Mouse (Mus musculus) neural tube, embryonic 12.5 days (tissue): ENCODE results near the gene Gnpat. TPM values are rescaled to one million over a fixed set of nuclear protein-coding genes. Genes with fewer than 3 reads are reported as not detected.

Experiments
- ATAC-seq: fragments of 200-750 bp; cut with Nextera tagmentation; 2 replicates; pipeline ENCODE4 v1.8.0; 2017; ENCODE audit warnings: low read depth, mild to moderate bottlenecking, moderate TSS enrichment, moderate library complexity; ENCODE audit not compliant: low FRiP score
- H3K27ac ChIP-seq: fragments of 300-500 bp; sonication (generic); 2 replicates; pipeline ENCODE4 v1.5.1; 2016
- H3K27me3 ChIP-seq: fragments of 300-500 bp; sonication (generic); replicated peaks from 2 replicates; pipeline ENCODE4 v1.6.1; 2016; ENCODE audit warnings: mild to moderate bottlenecking
- H3K36me3 ChIP-seq: fragments of 300-500 bp; sonication (generic); 2 replicates; pipeline ENCODE4 v1.6.1; 2016; ENCODE audit warnings: mild to moderate bottlenecking
- H3K4me1 ChIP-seq: fragments of 300-500 bp; sonication (generic); 2 replicates; pipeline ENCODE4 v1.6.1; 2016
- H3K4me2 ChIP-seq: fragments of 300-500 bp; sonication (generic); replicated peaks from 2 replicates; pipeline ENCODE4 v1.6.1; 2016; ENCODE audit warnings: mild to moderate bottlenecking
- H3K4me3 ChIP-seq: fragments of 300-500 bp; sonication (generic); 2 replicates; pipeline ENCODE4 v1.5.1; 2016
- H3K9ac ChIP-seq: fragments of 300-500 bp; sonication (generic); 2 replicates; pipeline ENCODE4 v1.6.1; 2016; ENCODE audit warnings: mild to moderate bottlenecking
- H3K9me3 ChIP-seq: fragments of 300-500 bp; sonication (generic); 2 replicates; pipeline ENCODE4 v1.6.1; 2016; ENCODE audit warnings: mild to moderate bottlenecking
- WGBS: fragments of 180-500 bp; shearing (Covaris S2); methylation state at CpG from one replicate; pipeline ENCODE4 v1.1.7; 2016; 5-methylcytosine and 5-hydroxymethylcytosine counted together
- polyA plus RNA-seq: library from polyadenylated mRNA; unstranded; fragments of >200 nt; fragmentation: Nextera tagmentation; extraction: Ambion mirVana; gene quantifications from 2 replicates; pipeline ENCODE4 v1.2.1, GENCODE M21; 2016

The Gnpat gene
- polyA plus RNA-seq: 111 and 113 TPM in 2 replicates

DNA sequence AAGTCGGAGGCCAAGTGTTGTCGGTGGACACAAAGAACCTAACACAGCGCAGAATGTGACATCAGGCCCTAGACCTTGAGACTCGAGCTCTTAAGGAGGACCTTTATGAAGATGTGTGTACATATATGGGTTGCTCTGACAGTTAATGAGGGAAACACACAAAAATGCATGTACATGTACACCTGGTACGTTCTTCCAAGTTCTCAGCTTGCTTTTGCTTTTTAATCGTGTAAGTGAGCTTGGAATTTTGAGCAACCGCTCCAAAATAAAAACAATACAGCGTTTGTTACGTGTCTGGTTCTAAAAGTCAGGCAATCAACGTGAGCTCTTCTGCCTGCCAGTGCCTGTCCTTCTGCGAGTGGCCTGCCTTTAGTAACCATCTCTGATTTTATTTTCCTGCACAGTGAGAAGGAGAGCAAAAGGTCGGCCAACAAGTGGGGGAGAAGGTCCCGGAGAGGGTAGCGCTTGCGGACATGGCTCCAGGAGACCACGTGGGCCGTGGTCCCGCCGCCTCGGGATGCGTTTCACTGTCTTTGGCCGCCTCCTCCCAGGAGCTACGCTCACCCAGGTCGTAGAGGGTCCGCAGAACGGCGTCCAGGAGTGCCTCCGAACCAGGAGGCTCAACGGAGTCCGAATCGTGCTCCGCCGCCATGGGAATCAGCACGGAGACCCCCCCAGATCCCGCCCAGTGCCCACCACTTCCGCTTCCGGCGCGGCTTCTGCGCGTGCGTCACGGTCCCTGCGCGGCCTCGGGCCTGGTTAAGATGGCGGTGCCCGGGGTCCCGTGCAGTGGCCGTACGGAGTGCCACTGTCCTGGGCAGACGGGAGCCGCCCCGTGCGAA, at the start of gene Gnpat, which contains the start of gene 2810004N23Rik:
Gene Gnpat (plus strand): TSS at position 713 of the 842 bp plus-strand sequence.
Gene 2810004N23Rik (minus strand): TSS at position 800 of the 842 bp plus-strand sequence.
- Histone ChIP-seq H3K36me3 (peaks cover 33% of the 10 kb centered on the region), H3K27ac (peak within 1 kb of the TSS; percentile 70), H3K4me2 (peak within 1 kb of the TSS; percentile 79), H3K9me3 (no peaks in the 10 kb centered on the region), H3K4me1 (peaks cover 9% of the 10 kb centered on the region), H3K9ac (peak within 1 kb of the TSS; percentile 96), H3K4me3 (peak within 1 kb of the TSS; percentile 95), H3K27me3 (no peaks in the 10 kb centered on the region)
- 2% methylated on average over 55 of the region's 55 CpGs for WGBS
- peak; percentile 98 for ATAC-seq

DNA sequence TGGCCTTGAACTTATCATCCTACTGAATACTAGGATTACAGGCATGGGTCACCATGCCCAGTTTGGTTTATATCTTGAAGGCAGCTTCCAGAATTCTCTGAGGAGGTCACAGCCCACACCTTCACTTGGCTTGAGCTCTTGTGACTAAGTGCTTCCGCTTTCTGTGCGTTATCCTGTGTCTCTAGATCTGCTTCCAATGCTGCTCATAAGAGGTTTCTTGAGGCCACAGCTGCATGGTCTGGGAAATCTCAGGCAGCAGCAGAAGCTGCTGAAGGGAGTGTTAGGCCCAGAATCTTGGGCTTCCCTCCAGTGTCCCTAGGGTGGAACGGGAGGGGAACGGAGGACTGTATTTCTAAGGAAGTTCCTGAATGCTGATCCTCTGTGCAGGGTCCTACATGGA, 49.5 kb upstream of the Gnpat start:
- WGBS: 97% methylated on average over 4 of the region's 4 CpGs
- Histone ChIP-seq H3K36me3 (peaks cover 25% of the 10 kb centered on the region), H3K27me3 (no peaks in the 10 kb centered on the region; the same call in 1 of the 2 replicates), H3K4me3 (no peak overlapping the region), H3K9ac (no peak overlapping the region), H3K9me3 (peaks cover 3% of the 10 kb centered on the region; the same call in 1 of the 2 replicates), H3K4me2 (no peak overlapping the region), H3K27ac (no peak overlapping the region), H3K4me1 (peaks cover 14% of the 10 kb centered on the region)
- no peak for ATAC-seq

- Histone ChIP-seq H3K4me2 (no peak overlapping the region), H3K27me3 (no peaks in the 10 kb centered on the region; the same call in 1 of the 2 replicates), H3K36me3 (peaks cover 41% of the 10 kb centered on the region), H3K27ac (no peak overlapping the region), H3K4me3 (no peak overlapping the region), H3K9ac (no peak overlapping the region), H3K4me1 (peaks cover 5% of the 10 kb centered on the region), H3K9me3 (peaks cover 3% of the 10 kb centered on the region; the same call in 1 of the 2 replicates)
- ATAC-seq: no peak
- 91% methylated on average over 12 of the region's 12 CpGs for WGBS
Measured at GRCm38 (mm10) chr8:124815870-124816269, 47.0 kb upstream of the Gnpat start.

DNA sequence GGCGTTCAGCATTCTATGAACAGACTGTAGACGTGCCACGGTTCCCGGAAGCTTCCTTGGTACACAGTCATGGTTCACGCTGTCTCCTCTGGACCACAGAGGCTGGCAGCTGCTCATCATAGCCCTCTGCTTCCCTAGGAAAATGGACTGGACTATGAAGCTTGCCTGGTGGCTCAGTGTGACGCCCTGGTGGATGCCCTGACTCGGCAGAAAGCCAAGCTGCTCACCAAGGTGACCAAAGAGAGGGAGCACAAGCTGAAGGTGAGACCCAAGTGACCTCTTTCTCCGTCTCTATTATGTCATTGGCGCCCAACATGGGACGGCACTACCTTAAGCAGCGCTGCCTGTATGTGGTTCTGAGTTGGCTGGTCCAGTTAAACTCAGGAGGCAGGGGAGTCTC, 46.0 kb upstream of the Gnpat start:
- Histone ChIP-seq H3K27ac (no peak overlapping the region), H3K4me3 (no peak overlapping the region), H3K27me3 (no peaks in the 10 kb centered on the region; the same call in 1 of the 2 replicates), H3K36me3 (peaks cover 44% of the 10 kb centered on the region), H3K9ac (no peak overlapping the region), H3K4me2 (no peak overlapping the region), H3K9me3 (peaks cover 3% of the 10 kb centered on the region; the same call in 1 of the 2 replicates), H3K4me1 (no peaks in the 10 kb centered on the region)
- ATAC-seq: no peak
- 92% methylated on average over 11 of the region's 11 CpGs for WGBS

DNA sequence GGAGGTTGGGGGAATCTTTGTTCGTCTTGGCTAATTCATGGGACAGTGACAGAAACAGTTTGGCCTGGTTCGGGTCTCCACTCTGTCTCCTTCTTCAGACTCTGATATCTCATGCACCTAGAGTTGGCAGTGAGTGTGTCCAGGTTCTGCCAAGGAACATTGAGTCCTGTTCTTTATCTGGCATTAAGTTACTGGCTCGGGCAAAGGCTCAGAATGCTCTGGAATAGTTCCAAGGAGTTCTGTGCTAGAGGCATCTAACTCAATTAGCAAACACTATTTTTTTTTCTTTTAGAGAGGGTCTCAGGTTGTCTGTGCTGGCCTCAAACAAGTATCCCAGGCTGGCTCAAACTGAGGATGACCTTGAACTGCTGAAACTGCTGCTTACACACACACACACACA, 45.5 kb upstream of the Gnpat start:
- H3K4me3 ChIP-seq: no peak overlapping the region
- peaks cover 44% of the 10 kb centered on the region for H3K36me3 ChIP-seq
- no peak overlapping the region for H3K27ac ChIP-seq
- peaks cover 3% of the 10 kb centered on the region; the same call in 1 of the 2 replicates for H3K9me3 ChIP-seq
- ATAC-seq: no peak
- H3K4me2 ChIP-seq: no peak overlapping the region
- no peaks in the 10 kb centered on the region for H3K4me1 ChIP-seq
- H3K9ac ChIP-seq: no peak overlapping the region
- 90% methylated on average over 3 of the region's 3 CpGs for WGBS
- no peaks in the 10 kb centered on the region; the same call in 1 of the 2 replicates for H3K27me3 ChIP-seq

GRCm38 (mm10) chr8:124819612-124820115, 43.2 kb upstream of the Gnpat start:
- ATAC-seq: no peak
- Histone ChIP-seq H3K9ac (no peak overlapping the region), H3K27ac (no peak overlapping the region), H3K9me3 (peaks cover 3% of the 10 kb centered on the region; the same call in 1 of the 2 replicates), H3K4me3 (no peak overlapping the region), H3K27me3 (peaks cover 2% of the 10 kb centered on the region; the same call in 1 of the 2 replicates), H3K4me1 (no peaks in the 10 kb centered on the region), H3K4me2 (no peak overlapping the region), H3K36me3 (peaks cover 62% of the 10 kb centered on the region)
- 77% methylated on average over 6 of the region's 6 CpGs for WGBS

- 80% methylated on average over 11 of the region's 11 CpGs for WGBS
- Histone ChIP-seq H3K9ac (no peak overlapping the region), H3K27ac (no peak overlapping the region), H3K4me3 (no peak overlapping the region), H3K9me3 (peaks cover 3% of the 10 kb centered on the region; the same call in 1 of the 2 replicates), H3K27me3 (peaks cover 5% of the 10 kb centered on the region; the same call in 1 of the 2 replicates), H3K36me3 (peaks cover 67% of the 10 kb centered on the region), H3K4me2 (no peak overlapping the region), H3K4me1 (no peaks in the 10 kb centered on the region)
- ATAC-seq: no peak
Measured at GRCm38 (mm10) chr8:124820125-124820524, 42.7 kb upstream of the Gnpat start.

DNA sequence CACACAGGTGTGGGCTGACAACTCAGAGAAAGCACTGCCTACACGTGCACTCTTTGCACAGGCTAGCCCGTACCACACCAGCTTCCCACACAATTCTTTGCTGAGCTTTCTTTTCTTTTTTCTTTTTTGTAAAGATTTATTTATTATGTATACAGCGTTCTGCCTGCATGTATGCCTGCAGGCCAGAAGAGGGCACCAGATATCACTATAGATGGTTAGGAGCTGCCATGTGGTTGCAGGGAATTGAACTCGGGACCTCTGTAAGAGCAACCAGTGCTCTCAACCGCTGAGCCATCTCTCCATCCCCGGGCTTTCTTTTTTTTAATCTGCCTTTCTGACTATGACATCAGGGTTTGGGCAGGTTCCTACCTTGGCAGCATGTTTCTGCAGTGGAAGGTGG, 39.3 kb upstream of the Gnpat start:
- no peaks in the 10 kb centered on the region for H3K9me3 ChIP-seq
- no peak overlapping the region for H3K9ac ChIP-seq
- WGBS: 79% methylated on average over 6 of the region's 6 CpGs
- peaks cover 45% of the 10 kb centered on the region for H3K36me3 ChIP-seq
- H3K4me1 ChIP-seq: no peaks in the 10 kb centered on the region
- no peak overlapping the region for H3K4me2 ChIP-seq
- H3K4me3 ChIP-seq: no peak overlapping the region
- ATAC-seq: no peak
- no peak overlapping the region for H3K27ac ChIP-seq
- H3K27me3 ChIP-seq: peaks cover 5% of the 10 kb centered on the region; the same call in 1 of the 2 replicates

GRCm38 (mm10) chr8:124826658-124827057, 36.2 kb upstream of the Gnpat start:
- Histone ChIP-seq H3K9me3 (no peaks in the 10 kb centered on the region), H3K4me2 (no peak overlapping the region), H3K4me3 (no peak overlapping the region), H3K36me3 (peaks cover 40% of the 10 kb centered on the region), H3K27me3 (peaks cover 8% of the 10 kb centered on the region; the same call in 1 of the 2 replicates), H3K9ac (no peak overlapping the region), H3K4me1 (no peaks in the 10 kb centered on the region), H3K27ac (no peak overlapping the region)
- 32% methylated on average over 7 of the region's 7 CpGs for WGBS
- no peak for ATAC-seq

DNA sequence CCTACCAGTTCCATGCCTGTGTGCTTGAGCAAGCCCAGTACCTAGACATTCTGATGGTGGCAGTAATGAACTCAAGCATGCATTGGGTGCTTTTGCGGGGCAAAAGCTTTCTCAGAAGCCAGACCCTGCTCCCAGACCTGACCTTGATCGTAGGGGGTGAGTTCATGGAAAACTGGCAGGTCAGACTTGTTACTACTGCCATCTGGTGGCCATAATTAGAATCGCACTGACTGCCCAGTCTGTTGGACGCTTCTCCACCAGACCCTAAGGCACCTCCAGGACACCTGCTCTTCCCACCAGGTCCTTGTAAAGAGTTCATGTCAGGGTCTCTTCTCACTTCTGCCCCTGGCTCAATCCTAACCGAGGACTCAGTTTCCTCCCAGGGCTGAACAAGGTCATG, 35.4 kb upstream of the Gnpat start:
- H3K27me3 ChIP-seq: peaks cover 8% of the 10 kb centered on the region; the same call in 1 of the 2 replicates
- no peak for ATAC-seq
- no peak overlapping the region for H3K27ac ChIP-seq
- H3K4me1 ChIP-seq: no peaks in the 10 kb centered on the region
- H3K9ac ChIP-seq: no peak overlapping the region
- H3K4me3 ChIP-seq: no peak overlapping the region
- no peak overlapping the region for H3K4me2 ChIP-seq
- 1% methylated on average over 5 of the region's 5 CpGs for WGBS
- peaks cover 40% of the 10 kb centered on the region for H3K36me3 ChIP-seq
- no peaks in the 10 kb centered on the region for H3K9me3 ChIP-seq

GRCm38 (mm10) chr8:124828561-124829240, 34.1 kb upstream of the Gnpat start:
- H3K4me1 ChIP-seq: no peaks in the 10 kb centered on the region
- WGBS: 83% methylated on average over 24 of the region's 24 CpGs
- H3K27me3 ChIP-seq: peaks cover 8% of the 10 kb centered on the region; the same call in 1 of the 2 replicates
- no peak overlapping the region for H3K4me3 ChIP-seq
- peaks cover 31% of the 10 kb centered on the region for H3K36me3 ChIP-seq
- H3K4me2 ChIP-seq: no peak overlapping the region
- H3K27ac ChIP-seq: no peak overlapping the region
- no peaks in the 10 kb centered on the region for H3K9me3 ChIP-seq
- no peak for ATAC-seq
- H3K9ac ChIP-seq: no peak overlapping the region

- 85% methylated on average over 13 of the region's 13 CpGs for WGBS
- H3K9me3 ChIP-seq: no peaks in the 10 kb centered on the region
- no peak overlapping the region for H3K9ac ChIP-seq
- no peak overlapping the region for H3K4me2 ChIP-seq
- no peaks in the 10 kb centered on the region for H3K4me1 ChIP-seq
- H3K27ac ChIP-seq: no peak overlapping the region
- H3K36me3 ChIP-seq: peaks cover 18% of the 10 kb centered on the region
- H3K4me3 ChIP-seq: no peak overlapping the region
- H3K27me3 ChIP-seq: 0 out of 2 replicates have a peak, but pooled peaks cover 3% of the 10 kb centered on the region
- ATAC-seq: no peak
Measured at GRCm38 (mm10) chr8:124830050-124830449, 32.8 kb upstream of the Gnpat start.
